Mouse (Mus musculus): ENCODE data around the gene Pik3c2a.

DNA sequence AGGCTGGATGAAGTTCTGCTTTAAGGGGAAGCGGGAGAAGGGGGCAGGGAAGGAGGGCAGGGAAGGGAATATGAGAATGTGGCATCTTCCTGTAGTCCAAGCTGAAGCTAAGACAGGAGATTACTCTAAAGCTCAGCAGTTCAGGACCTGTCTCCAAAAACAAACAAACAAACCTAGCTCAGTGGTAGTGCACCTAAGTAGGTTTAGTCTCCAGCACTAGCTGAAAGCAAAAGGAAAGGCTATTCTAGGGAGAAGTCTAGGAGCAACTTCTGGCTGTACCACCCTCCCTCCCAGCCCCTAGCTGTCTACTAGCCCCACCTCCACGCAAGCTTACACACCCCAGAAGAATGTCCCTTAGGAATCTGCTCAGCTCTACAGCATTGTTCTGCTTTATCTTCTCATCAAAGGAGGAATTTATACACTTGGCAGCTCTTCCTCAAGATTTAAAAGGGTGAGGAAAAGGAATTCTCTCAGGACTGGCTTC, 1.1 kb upstream of the Pik3c2a start:
- TF ChIP-seq CTCF (IDR thresholded peaks at IDR 0.05; ENCODE audit: low read depth) = no peak
- TF ChIP-seq EP300 (IDR thresholded peaks at IDR 0.05; ENCODE audit: low read depth) = no peak

Data from liver, embryonic 14.5 days (tissue).